In the genomic region with DNA sequence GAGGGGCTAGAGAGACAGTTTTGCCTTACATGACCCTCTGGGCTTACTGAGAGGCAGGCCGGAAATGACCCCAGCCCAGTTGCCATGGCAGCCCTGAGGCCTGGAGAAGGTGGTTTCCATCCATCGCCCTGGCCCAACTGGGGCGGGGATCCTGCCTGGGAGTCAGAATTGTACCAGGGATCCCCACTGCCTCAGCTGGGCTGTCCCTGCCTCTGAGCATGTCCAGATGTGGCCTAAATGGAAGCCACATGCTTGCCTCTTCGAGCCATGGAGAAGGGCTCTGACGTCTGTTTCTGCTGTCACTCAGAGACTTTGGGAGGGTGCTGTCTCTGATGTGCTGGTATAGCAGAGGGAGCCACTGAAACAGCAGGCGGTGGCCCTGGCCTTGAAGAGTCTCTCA, we compare ENCODE assay signal across 15 mouse cellular contexts. TPM values are rescaled to one million over a fixed set of nuclear protein-coding genes. Genes with fewer than 3 reads are reported as not detected.
A peak's percentile ranks its signal among the peaks of the same experiment; 100 is the strongest.
DNase-seq lines count a peak whose midpoint lies in the region; ATAC-seq lines count a peak whose summit lies in the region.
"Had no signal": no experiment of that assay in that cellular context is flagged by ENCODE, and none has a peak within 500 bp of the region (broad histone marks: within the 10 kb centered on the region; RNA-seq: fewer than 3 reads in every experiment).

No protein-coding gene starts in this region.

- H3K9ac ChIP-seq in embryonic facial prominence, embryonic 12.5 days = no peak overlapping the region; the same call in 1 of the 2 replicates
- H3K9ac ChIP-seq in limb, embryonic 12.5 days (replicated peaks) = no peak overlapping the region
- H3K9ac ChIP-seq: hindbrain, embryonic 15.5 days; lung, embryonic 15.5 days had no signal

- peaks cover 38% of the 10 kb centered on the region for H3K4me1 ChIP-seq in embryonic facial prominence, embryonic 12.5 days
- peaks cover 43% of the 10 kb centered on the region for H3K4me1 ChIP-seq in limb, embryonic 12.5 days (replicated peaks)
- H3K4me1 ChIP-seq: lung, embryonic 15.5 days had no signal

- no peak overlapping the region for H3K4me3 ChIP-seq in embryonic facial prominence, embryonic 12.5 days
- no peak overlapping the region for H3K4me3 ChIP-seq in limb, embryonic 12.5 days (replicated peaks)
- H3K4me3 ChIP-seq: hindbrain, embryonic 15.5 days; lung, embryonic 15.5 days had no signal

- ATAC-seq in embryonic facial prominence, embryonic 12.5 days (ENCODE audit: insufficient number of reproducible peaks, insufficient read depth, low FRiP score, low TSS enrichment) = peak; percentile 54; the same call in 1 of the 2 replicates
- peak; percentile 40 for ATAC-seq in limb, embryonic 12.5 days (ENCODE audit: insufficient number of reproducible peaks, insufficient read depth, low FRiP score, low TSS enrichment, low read depth)
- ATAC-seq in erythroblast, adult 5-6 weeks (replicated peaks; ENCODE audit: low FRiP score, poor library complexity, severe bottlenecking) = no peak
- ATAC-seq in frontal cortex, adult (ENCODE audit: low TSS enrichment) = no peak

- H3K4me2 ChIP-seq in embryonic facial prominence, embryonic 12.5 days (replicated peaks) = peak overlapping the region; percentile 2; the same call in 1 of the 2 replicates
- H3K4me2 ChIP-seq in limb, embryonic 12.5 days = peak overlapping the region; percentile 39
- H3K4me2 ChIP-seq: hindbrain, embryonic 15.5 days; lung, embryonic 15.5 days had no signal

- H3K27me3 ChIP-seq in embryonic facial prominence, embryonic 12.5 days = no peaks in the 10 kb centered on the region
- H3K27me3 ChIP-seq in limb, embryonic 12.5 days = no peaks in the 10 kb centered on the region
- H3K27me3 ChIP-seq: hindbrain, embryonic 15.5 days; lung, embryonic 15.5 days had no signal

- peaks cover 28% of the 10 kb centered on the region for H3K36me3 ChIP-seq in embryonic facial prominence, embryonic 12.5 days
- peaks cover 31% of the 10 kb centered on the region for H3K36me3 ChIP-seq in limb, embryonic 12.5 days
- H3K36me3 ChIP-seq: hindbrain, embryonic 15.5 days; lung, embryonic 15.5 days had no signal

- DNase-seq in gastrocnemius, postnatal 14 days = peak; percentile 42
- DNase-seq in gastrocnemius, postnatal 4 days (ENCODE audit: low spot score in 2 of 2) = no peak
- peak; percentile 10 for DNase-seq in MEL-GATA-1-ER (ENCODE audit: extremely low read depth, low read depth)
- no peak for DNase-seq in right cerebral cortex, postnatal 25 days
- DNase-seq: adrenal gland, adult 8-10 months; kidney, postnatal 4 days; midbrain, embryonic 14.5 days; thymus, adult 2 months had no signal

- intact Hi-C loops in gastrocnemius, postnatal 14 days (cut with DNase I; ENCODE audit: low total_unique reads) = no loop called here

- 11% methylated on average over 6 of the region's 6 CpGs for WGBS in embryonic facial prominence, embryonic 12.5 days
- 18% methylated on average over 6 of the region's 6 CpGs for whole genome bisulfite sequencing in limb, embryonic 12.5 days

- H3K9me3 ChIP-seq in embryonic facial prominence, embryonic 12.5 days = no peaks in the 10 kb centered on the region
- no peaks in the 10 kb centered on the region for H3K9me3 ChIP-seq in limb, embryonic 12.5 days
- H3K9me3 ChIP-seq: hindbrain, embryonic 15.5 days; lung, embryonic 15.5 days had no signal

- H3K27ac ChIP-seq in embryonic facial prominence, embryonic 12.5 days = peak overlapping the region; percentile 88
- H3K27ac ChIP-seq in limb, embryonic 12.5 days = peak overlapping the region; percentile 91
- H3K27ac ChIP-seq: lung, embryonic 15.5 days had no signal

RNA-seq across cellular contexts. Expression of gene Fbln2, which starts 24.2 kb away (rescaled TPM):
- total RNA-seq in gastrocnemius, postnatal 14 days (2021) = 10 to 100 TPM; 62.5 to 62.6 TPM
- total RNA-seq in gastrocnemius, postnatal 4 days (2021) = 100 to 1,000 TPM; 115 to 127 TPM
- polyA plus RNA-seq in embryonic facial prominence, embryonic 12.5 days (2016; fragmentation: Nextera tagmentation; extraction: Ambion mirVana) = 179 and 200 TPM in 2 replicates
- 126 and 129 TPM in 2 replicates for polyA plus RNA-seq in limb, embryonic 12.5 days (2016; fragmentation: Nextera tagmentation; extraction: Ambion mirVana)
- total RNA-seq in erythroblast, adult 5-6 weeks (2015; ENCODE audit: low replicate concordance) = not detected in 2 replicates
- total RNA-seq in erythroblast, adult 5-6 weeks (2017; ENCODE audit: low replicate concordance) = not detected in 2 replicates
- total RNA-seq: common myeloid progenitor, adult 5-6 weeks had no signal

Comparison
In these comparisons a context has a peak if more than half of its experiments do, and no peak if none do; other contexts are left out.
1. DNase-seq: peak in gastrocnemius, postnatal 14 days (single experiment) and MEL-GATA-1-ER (single experiment); none in gastrocnemius, postnatal 4 days (0 of 2) and right cerebral cortex, postnatal 25 days (single experiment).
2. ATAC-seq: peak in embryonic facial prominence, embryonic 12.5 days (single experiment) and limb, embryonic 12.5 days (single experiment); none in erythroblast, adult 5-6 weeks (single experiment) and frontal cortex, adult (single experiment).
3. RNA of gene Fbln2, which starts 24.2 kb away (total RNA-seq): 115 to 127 TPM in gastrocnemius, postnatal 4 days and 62.5 to 62.6 TPM in gastrocnemius, postnatal 14 days; not detected in erythroblast, adult 5-6 weeks; every median in the first group is over 10 times any median in the second.